In the genomic region with DNA sequence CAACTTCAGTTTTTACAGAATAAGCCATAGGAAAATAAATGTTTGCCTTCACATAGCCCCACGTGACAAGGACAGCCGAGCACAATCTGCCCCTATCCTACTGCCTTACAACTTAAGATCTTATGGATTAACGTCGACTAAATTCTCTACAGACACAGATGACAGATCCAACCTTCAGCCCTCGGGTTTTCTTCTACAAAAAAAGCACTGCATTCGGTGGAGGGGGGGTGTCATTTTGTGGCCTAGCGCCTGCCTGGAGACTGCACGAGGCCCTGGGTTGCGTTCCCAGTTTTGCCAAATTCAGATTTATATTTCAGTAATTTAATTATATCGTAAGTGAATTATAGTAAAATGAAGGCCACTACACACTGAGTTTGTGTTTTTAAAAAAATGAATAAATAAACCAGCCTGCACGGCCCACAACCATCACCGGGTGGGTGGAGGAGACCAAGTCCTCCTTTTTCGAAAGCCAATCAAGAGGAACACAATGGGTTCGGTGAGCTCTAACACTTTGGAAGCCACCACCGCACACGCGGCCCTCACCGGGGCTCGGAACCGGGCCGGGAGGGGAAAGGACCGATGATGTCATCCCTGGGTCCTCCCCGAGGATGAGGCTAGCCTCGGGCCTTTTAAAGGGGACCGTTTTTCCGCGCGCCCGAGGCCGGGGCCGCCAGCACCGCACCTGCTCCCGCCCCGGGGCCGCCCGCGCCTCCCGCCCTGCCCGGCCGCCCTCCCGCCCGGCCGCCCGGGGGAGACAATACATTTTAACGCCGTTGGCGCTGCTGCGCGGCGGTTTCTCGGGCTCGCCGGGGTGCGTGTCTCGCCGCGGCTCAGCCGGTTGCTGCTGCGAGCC, we compare ENCODE assay signal across 8 mouse cellular contexts. TPM values are rescaled to one million over a fixed set of nuclear protein-coding genes. Genes with fewer than 3 reads are reported as not detected.
DNase-seq lines count a peak whose midpoint lies in the region; TF ChIP-seq lines count a peak whose summit lies in the region.

No protein-coding gene starts in this region.

- H3K4me3 ChIP-seq in cortical plate, adult 2 months (ENCODE audit: insufficient read depth, low read length), result peak overlapping the region; percentile 90
- H3K4me3 ChIP-seq in left cerebral cortex, adult 2 months, result peak overlapping the region; percentile 61

- H3K4me1 ChIP-seq in cortical plate, adult 2 months (ENCODE audit: control insufficient read depth, insufficient read depth, low read length), result peaks cover 7% of the 10 kb centered on the region; the same call in 1 of the 2 replicates

- DNase-seq in adipocyte (ENCODE audit: low spot score), result peak; percentile 60
- DNase-seq in gastrocnemius, postnatal 14 days, result peak; percentile 32
- DNase-seq in induced T-regulatory cell, adult 2 months (ENCODE audit: low read depth), result peak; percentile 71
- DNase-seq in left cerebral cortex, adult 2 months (ENCODE audit: extremely low spot score in 1 of 2, low spot score in 2 of 2), result peak; percentile 59 to 66
- peak; percentile 50 to 62 for DNase-seq in lung, postnatal 4 days
- peak; percentile 56 for DNase-seq in retina, embryonic 14.5 days (ENCODE audit: low spot score)
- DNase-seq in thymus, postnatal 4 days, result peak; percentile 66

- 0 out of 2 replicates have a peak, but pooled peaks have one; percentile 35 for TF ChIP-seq POLR2A in cortical plate, adult 2 months (IDR thresholded peaks at IDR 0.05; ENCODE audit: extremely low read depth, insufficient read depth, low read length)

- no peak for TF ChIP-seq CTCF in cortical plate, adult 2 months (IDR thresholded peaks at IDR 0.05; ENCODE audit: extremely low read depth, insufficient read depth, low read length)
- no peak for TF ChIP-seq CTCF in left cerebral cortex, adult 2 months (IDR thresholded peaks at IDR 0.05)

- intact Hi-C loops in gastrocnemius, postnatal 14 days (cut with DNase I; ENCODE audit: low total_unique reads), result no loop called here
- intact Hi-C loops in left cerebral cortex, adult 2 months (cut with DNase I), result loop anchor here (2.0 kb wide), 1 partner anchor 14 kb away; a partner anchor contains a TSS

- H3K27ac ChIP-seq in cortical plate, adult 2 months (ENCODE audit: insufficient read depth, low read length), result peak overlapping the region; percentile 83
- peak overlapping the region; percentile 75 for H3K27ac ChIP-seq in left cerebral cortex, adult 2 months

RNA-seq across cellular contexts. Expression of a gene that starts 0.6 kb away (rescaled TPM):
- polyA plus RNA-seq in cortical plate, adult 2 months (2012; rRNA removed), result 69.7 and 77.5 TPM in 2 replicates
- total RNA-seq in gastrocnemius, postnatal 14 days (2021), result 1 to 10 TPM; 6.9 TPM
- total RNA-seq in left cerebral cortex, adult 2 months (2021), result 10 to 100 TPM; 87.4 to 99.1 TPM

RNA-seq across cellular contexts. Expression of a gene that starts 13.6 kb away (rescaled TPM):
- polyA plus RNA-seq in cortical plate, adult 2 months (2012; rRNA removed), result 7.2 and 7.5 TPM in 2 replicates
- total RNA-seq in gastrocnemius, postnatal 14 days (2021), result not detected
- total RNA-seq in left cerebral cortex, adult 2 months (2021), result 10 to 100 TPM in 1 of 2 experiments, 1 to 10 TPM in 1; 9.7 to 11.0 TPM

RNA-seq across cellular contexts. Expression of a gene that starts 29.5 kb away (rescaled TPM):
- polyA plus RNA-seq in cortical plate, adult 2 months (2012; rRNA removed), result 0.02 and 0.04 TPM in 2 replicates
- total RNA-seq in gastrocnemius, postnatal 14 days (2021), result not detected
- total RNA-seq in left cerebral cortex, adult 2 months (2021), result under 1 TPM; 0.07 to 0.16 TPM

RNA-seq across cellular contexts. Expression of a gene that starts 54.9 kb away (rescaled TPM):
- 0.30 and 0.40 TPM in 2 replicates for polyA plus RNA-seq in cortical plate, adult 2 months (2012; rRNA removed)
- total RNA-seq in gastrocnemius, postnatal 14 days (2021), result not detected
- under 1 TPM in 1 of 2 experiments, not detected in 1; 0.23 TPM for total RNA-seq in left cerebral cortex, adult 2 months (2021)

Comparison
In these comparisons a context has a peak if more than half of its experiments do, and no peak if none do; other contexts are left out.
1. Peak in every context shown above with its lines: DNase-seq, H3K4me3 ChIP-seq and H3K27ac ChIP-seq.
2. RNA of a gene that starts 0.6 kb away (total RNA-seq): 87.4 to 99.1 TPM in left cerebral cortex, adult 2 months; 6.9 TPM in gastrocnemius, postnatal 14 days; every median in the first group is over 10 times any median in the second.
3. RNA of a gene that starts 13.6 kb away (total RNA-seq): 9.7 to 11.0 TPM in left cerebral cortex, adult 2 months; not detected in gastrocnemius, postnatal 14 days; every median in the first group is over 10 times any median in the second.